Mouse (Mus musculus): Measurements from ENCODE around the gene Ttc9.

GRCm38 (mm10) chr12:81616980-81617379 is 14.1 kb upstream of the Ttc9 start:
- TF ChIP-seq EP300 (IDR thresholded peaks at IDR 0.05; ENCODE audit: low read depth), result no peak
- no peak for TF ChIP-seq CTCF (IDR thresholded peaks at IDR 0.05; ENCODE audit: low read depth)

Data from heart, postnatal 0 days (tissue).